Mouse (Mus musculus): ENCODE measurements around the gene Slfn2. TPM values are rescaled to one million over a fixed set of nuclear protein-coding genes. Genes with fewer than 3 reads are reported as not detected.

Gene Slfn2
- polyA plus RNA-seq, 1 experiment from 2014 or later = 3.4 TPM

GRCm38 (mm10) chr11:83082741-83083473 is 18.0 kb downstream of the Slfn2 start:
- Histone ChIP-seq H3K4me1 (ENCODE audit: control insufficient read depth, insufficient read depth, low read length) (no peaks in the 10 kb centered on the region), H3K4me3 (ENCODE audit: low read depth, low read length) (no peak overlapping the region), H3K27ac (ENCODE audit: low read length) (no peak overlapping the region), H3K36me3 (ENCODE audit: control insufficient read depth, insufficient read depth, low read length) (no peaks in the 10 kb centered on the region), H3K4me2 (replicated peaks; ENCODE audit: low read depth, low read length) (no peak overlapping the region), H3K27me3 (ENCODE audit: control insufficient read depth, insufficient read depth, low read length) (no peaks in the 10 kb centered on the region), H3K9me3 (ENCODE audit: control insufficient read depth, low read depth, low read length) (no peaks in the 10 kb centered on the region), H3K9ac (replicated peaks; ENCODE audit: low read depth, low read length) (no peak overlapping the region)
- WGBS = 57% methylated on average over 7 of the region's 7 CpGs
- ATAC-seq (ENCODE audit: insufficient number of reproducible peaks, insufficient read depth, low FRiP score, low read depth) = no peak

GRCm38 (mm10) chr11:83084161-83084560 is 19.2 kb downstream of the Slfn2 start:
- no peak overlapping the region for H3K9ac ChIP-seq (replicated peaks; ENCODE audit: low read depth, low read length)
- no peaks in the 10 kb centered on the region for H3K27me3 ChIP-seq (ENCODE audit: control insufficient read depth, insufficient read depth, low read length)
- H3K9me3 ChIP-seq (ENCODE audit: control insufficient read depth, low read depth, low read length) = no peaks in the 10 kb centered on the region
- H3K27ac ChIP-seq (ENCODE audit: low read length) = no peak overlapping the region
- no peak for ATAC-seq (ENCODE audit: insufficient number of reproducible peaks, insufficient read depth, low FRiP score, low read depth)
- H3K4me3 ChIP-seq (ENCODE audit: low read depth, low read length) = no peak overlapping the region
- no peak overlapping the region for H3K4me2 ChIP-seq (replicated peaks; ENCODE audit: low read depth, low read length)
- no peaks in the 10 kb centered on the region for H3K36me3 ChIP-seq (ENCODE audit: control insufficient read depth, insufficient read depth, low read length)
- no peaks in the 10 kb centered on the region for H3K4me1 ChIP-seq (ENCODE audit: control insufficient read depth, insufficient read depth, low read length)
- 100% methylated on average over 2 of the region's 2 CpGs for WGBS

GRCm38 (mm10) chr11:83084761-83085160 is 19.8 kb downstream of the Slfn2 start:
- WGBS = 92% methylated on average over 10 of the region's 10 CpGs
- no peak overlapping the region for H3K9ac ChIP-seq (replicated peaks; ENCODE audit: low read depth, low read length)
- H3K9me3 ChIP-seq (ENCODE audit: control insufficient read depth, low read depth, low read length) = no peaks in the 10 kb centered on the region
- no peak overlapping the region for H3K27ac ChIP-seq (ENCODE audit: low read length)
- no peaks in the 10 kb centered on the region for H3K36me3 ChIP-seq (ENCODE audit: control insufficient read depth, insufficient read depth, low read length)
- no peaks in the 10 kb centered on the region for H3K4me1 ChIP-seq (ENCODE audit: control insufficient read depth, insufficient read depth, low read length)
- no peak overlapping the region for H3K4me3 ChIP-seq (ENCODE audit: low read depth, low read length)
- ATAC-seq (ENCODE audit: insufficient number of reproducible peaks, insufficient read depth, low FRiP score, low read depth) = no peak
- no peaks in the 10 kb centered on the region for H3K27me3 ChIP-seq (ENCODE audit: control insufficient read depth, insufficient read depth, low read length)
- H3K4me2 ChIP-seq (replicated peaks; ENCODE audit: low read depth, low read length) = no peak overlapping the region

GRCm38 (mm10) chr11:83115138-83115537 is 50.2 kb downstream of the Slfn2 start:
- H3K4me2 ChIP-seq (replicated peaks; ENCODE audit: low read depth, low read length) = no peak overlapping the region
- no peaks in the 10 kb centered on the region for H3K27me3 ChIP-seq (ENCODE audit: control insufficient read depth, insufficient read depth, low read length)
- no peak for ATAC-seq (ENCODE audit: insufficient number of reproducible peaks, insufficient read depth, low FRiP score, low read depth)
- H3K9me3 ChIP-seq (ENCODE audit: control insufficient read depth, low read depth, low read length) = no peaks in the 10 kb centered on the region
- no peaks in the 10 kb centered on the region for H3K4me1 ChIP-seq (ENCODE audit: control insufficient read depth, insufficient read depth, low read length)
- WGBS = 42% methylated on average over 2 of the region's 2 CpGs
- no peak overlapping the region for H3K9ac ChIP-seq (replicated peaks; ENCODE audit: low read depth, low read length)
- H3K27ac ChIP-seq (ENCODE audit: low read length) = no peak overlapping the region
- H3K36me3 ChIP-seq (ENCODE audit: control insufficient read depth, insufficient read depth, low read length) = no peaks in the 10 kb centered on the region
- H3K4me3 ChIP-seq (ENCODE audit: low read depth, low read length) = no peak overlapping the region

- Histone ChIP-seq H3K27ac (ENCODE audit: low read length) (no peak within 1 kb of the TSS), H3K4me2 (replicated peaks; ENCODE audit: low read depth, low read length) (no peak within 1 kb of the TSS)
- ATAC-seq (ENCODE audit: insufficient number of reproducible peaks, insufficient read depth, low FRiP score, low read depth) = no peak
These were observed 51.8 kb downstream of the Slfn2 start, which contains the start of gene Slfn1 for GRCm38 (mm10) chr11:83116597-83117227. Gene Slfn1 (plus strand): TSS chr11:83116849.

GRCm38 (mm10) chr11:83118056-83118455 is 53.1 kb downstream of the Slfn2 start:
- 33% methylated on average over 3 of the region's 3 CpGs for WGBS
- no peaks in the 10 kb centered on the region for H3K27me3 ChIP-seq (ENCODE audit: control insufficient read depth, insufficient read depth, low read length)
- H3K9me3 ChIP-seq (ENCODE audit: control insufficient read depth, low read depth, low read length) = no peaks in the 10 kb centered on the region
- no peaks in the 10 kb centered on the region for H3K4me1 ChIP-seq (ENCODE audit: control insufficient read depth, insufficient read depth, low read length)
- no peak overlapping the region for H3K27ac ChIP-seq (ENCODE audit: low read length)
- no peaks in the 10 kb centered on the region for H3K36me3 ChIP-seq (ENCODE audit: control insufficient read depth, insufficient read depth, low read length)
- H3K4me2 ChIP-seq (replicated peaks; ENCODE audit: low read depth, low read length) = no peak overlapping the region
- H3K9ac ChIP-seq (replicated peaks; ENCODE audit: low read depth, low read length) = no peak overlapping the region
- no peak overlapping the region for H3K4me3 ChIP-seq (ENCODE audit: low read depth, low read length)
- no peak for ATAC-seq (ENCODE audit: insufficient number of reproducible peaks, insufficient read depth, low FRiP score, low read depth)

More at GRCm38 (mm10) chr11:83116597-83117227, 51.8 kb downstream of the Slfn2 start, which contains the start of gene Slfn1:
- no peaks in the 10 kb centered on the region for H3K9me3 ChIP-seq (ENCODE audit: control insufficient read depth, low read depth, low read length)
- H3K36me3 ChIP-seq (ENCODE audit: control insufficient read depth, insufficient read depth, low read length) = no peaks in the 10 kb centered on the region
- no peaks in the 10 kb centered on the region for H3K4me1 ChIP-seq (ENCODE audit: control insufficient read depth, insufficient read depth, low read length)
- 87% methylated on average over 13 of the region's 13 CpGs for WGBS
- H3K4me3 ChIP-seq (ENCODE audit: low read depth, low read length) = no peak within 1 kb of the TSS
- H3K27me3 ChIP-seq (ENCODE audit: control insufficient read depth, insufficient read depth, low read length) = no peaks in the 10 kb centered on the region
- H3K9ac ChIP-seq (replicated peaks; ENCODE audit: low read depth, low read length) = no peak within 1 kb of the TSS

Small RNA genes lying within 50 kb of the gene (microRNA-seq; reads per million reads assigned to microRNA genes)
- not detected for gene Gm27598

Other genes with a start within 250 kb of the Slfn2 start
- gene Rffl, start 193.9 kb upstream of the Slfn2 start, polyA plus RNA-seq (2014; fragmentation: Nextera tagmentation; extraction: Ambion mirVana) = 17.9 and 19.5 TPM in 2 replicates
- gene Rad51d, start 174.5 kb upstream of the Slfn2 start, polyA plus RNA-seq (2014; fragmentation: Nextera tagmentation; extraction: Ambion mirVana) = 14.1 and 14.4 TPM in 2 replicates
- 0.12 and 0.34 TPM in 2 replicates for gene Fndc8, start 173.0 kb upstream of the Slfn2 start, polyA plus RNA-seq (2014; fragmentation: Nextera tagmentation; extraction: Ambion mirVana)
- 30.9 and 31.6 TPM in 2 replicates for gene Nle1, start 156.7 kb upstream of the Slfn2 start, polyA plus RNA-seq (2014; fragmentation: Nextera tagmentation; extraction: Ambion mirVana)
- gene Unc45b, start 154.6 kb upstream of the Slfn2 start, polyA plus RNA-seq (2014; fragmentation: Nextera tagmentation; extraction: Ambion mirVana) = 1.6 and 1.8 TPM in 2 replicates
- 1.3 and 1.8 TPM in 2 replicates for gene Slfn5, start 113.8 kb upstream of the Slfn2 start, polyA plus RNA-seq (2014; fragmentation: Nextera tagmentation; extraction: Ambion mirVana)
- 30.6 and 35.9 TPM in 2 replicates for gene Slfn9, start 73.3 kb upstream of the Slfn2 start, polyA plus RNA-seq (2014; fragmentation: Nextera tagmentation; extraction: Ambion mirVana)
- gene Slfn8, start 44.3 kb upstream of the Slfn2 start, polyA plus RNA-seq (2014; fragmentation: Nextera tagmentation; extraction: Ambion mirVana) = 0.78 and 0.86 TPM in 2 replicates
- 0.22 TPM in 1 of 2 replicates, not detected in the other for gene Slfn1, start 51.7 kb downstream of the Slfn2 start, polyA plus RNA-seq (2014; fragmentation: Nextera tagmentation; extraction: Ambion mirVana)
- gene Slfn4, start 110.1 kb downstream of the Slfn2 start, polyA plus RNA-seq (2014; fragmentation: Nextera tagmentation; extraction: Ambion mirVana) = 0.19 TPM in 1 of 2 replicates, not detected in the other
- 0.57 and 0.77 TPM in 2 replicates for gene Slfn3, start 126.2 kb downstream of the Slfn2 start, polyA plus RNA-seq (2014; fragmentation: Nextera tagmentation; extraction: Ambion mirVana)
- gene Slfn14, start 221.6 kb downstream of the Slfn2 start, polyA plus RNA-seq (2014; fragmentation: Nextera tagmentation; extraction: Ambion mirVana) = 0.14 TPM in 1 of 2 replicates, not detected in the other
- 68.6 and 72.3 TPM in 2 replicates for gene Ap2b1, start 233.9 kb downstream of the Slfn2 start, polyA plus RNA-seq (2014; fragmentation: Nextera tagmentation; extraction: Ambion mirVana)
- 15.9 and 16.7 TPM in 2 replicates for gene Pex12, start 237.5 kb downstream of the Slfn2 start, polyA plus RNA-seq (2014; fragmentation: Nextera tagmentation; extraction: Ambion mirVana)